Mouse (Mus musculus) forebrain, embryonic 14.5 days (tissue): Measurements from ENCODE around the gene Mzf1. TPM values are rescaled to one million over a fixed set of nuclear protein-coding genes. Genes with fewer than 3 reads are reported as not detected.
A peak's percentile ranks its signal among the peaks of the same experiment; 100 is the strongest.

ENCODE experiments used
- ATAC-seq: fragments of 200-750 bp; cut with Nextera tagmentation; 2 replicates; pipeline ENCODE4 v1.8.0; 2017; ENCODE audit warnings: mild to moderate bottlenecking, moderate library complexity
- DNase-seq: peaks from one replicate; pipeline ENCODE4 v3.0.0-alpha.2; 2015; ENCODE audit warnings: low spot score
- H3K27ac ChIP-seq: fragments of 300-500 bp; sonication (generic); 2 replicates; pipeline ENCODE4 v1.5.1; 2014; ENCODE audit warnings: low read depth, mild to moderate bottlenecking, control low read depth, low read length, moderate library complexity
- H3K27me3 ChIP-seq: fragments of 300-500 bp; sonication (generic); replicated peaks from 2 replicates; pipeline ENCODE4 v1.6.1; 2014; ENCODE audit warnings: low read length, control low read depth, mixed read lengths; ENCODE audit not compliant: control insufficient read depth, insufficient read depth
- H3K36me3 ChIP-seq: fragments of 300-500 bp; sonication (generic); 2 replicates; pipeline ENCODE4 v1.6.1; 2014; ENCODE audit warnings: low read length, control low read depth; ENCODE audit not compliant: control insufficient read depth, insufficient read depth
- H3K4me1 ChIP-seq: fragments of 300-500 bp; sonication (generic); 2 replicates; pipeline ENCODE4 v1.6.1; 2014; ENCODE audit warnings: antibody characterized with exemption, low read length, control low read depth; ENCODE audit not compliant: control insufficient read depth, insufficient read depth
- H3K4me2 ChIP-seq: fragments of 300-500 bp; sonication (generic); 2 replicates; pipeline ENCODE4 v1.6.1; 2014; ENCODE audit warnings: mild to moderate bottlenecking, control low read depth, low read length
- H3K4me3 ChIP-seq: fragments of 300-500 bp; sonication (generic); 2 replicates; pipeline ENCODE4 v1.5.1; 2014; ENCODE audit warnings: low read depth, low read length, control low read depth
- H3K9ac ChIP-seq: fragments of 300-500 bp; sonication (generic); 2 replicates; pipeline ENCODE4 v1.6.1; 2014; ENCODE audit warnings: mild to moderate bottlenecking, low read length, control low read depth, moderate library complexity
- H3K9me3 ChIP-seq: fragments of 300-500 bp; sonication (generic); replicated peaks from 2 replicates; pipeline ENCODE4 v1.6.1; 2016; ENCODE audit warnings: low read length, control low read depth, mixed read lengths; ENCODE audit not compliant: control insufficient read depth
- WGBS: fragments of 180-500 bp; shearing (Covaris S2); extraction: QIAGEN DNeasy Blood & Tissue Kit; methylation state at CpG from one replicate; pipeline ENCODE4 v1.1.7; 2014; 5-methylcytosine and 5-hydroxymethylcytosine counted together
- polyA plus RNA-seq: library from polyadenylated mRNA; unstranded; fragments of >200 nt; fragmentation: Nextera tagmentation; extraction: Ambion mirVana; gene quantifications from 2 replicates; pipeline ENCODE4 v1.2.1, GENCODE M21; 2014

Gene Mzf1
- polyA plus RNA-seq, 1 experiment from 2014 or later: 4.0 TPM

DNA sequence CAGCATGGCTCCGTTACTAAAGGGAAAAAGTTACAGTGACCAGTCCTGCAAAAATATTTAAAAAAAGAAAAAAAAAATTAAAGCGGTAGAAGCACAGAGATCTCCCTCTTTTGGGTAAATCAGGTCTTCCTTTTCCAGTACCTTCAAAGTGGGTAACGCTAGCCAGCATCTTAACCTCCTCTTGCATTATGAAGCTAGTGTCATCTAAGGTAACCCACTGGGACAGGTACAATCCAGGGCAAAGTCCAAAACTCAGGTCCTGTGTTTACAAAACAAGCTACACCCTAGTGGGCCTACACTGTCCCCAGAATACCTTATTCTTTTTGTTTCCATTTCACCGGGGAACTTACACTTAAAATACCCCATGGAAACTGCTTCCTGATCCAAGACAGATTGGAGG lies 40.9 kb downstream of the Mzf1 start:
- peaks cover 8% of the 10 kb centered on the region; the same call in 1 of the 2 replicates for H3K4me1 ChIP-seq
- H3K4me3 ChIP-seq: no peak overlapping the region
- no peaks in the 10 kb centered on the region for H3K27me3 ChIP-seq
- DNase-seq: no peak
- no peak for ATAC-seq
- no peaks in the 10 kb centered on the region for H3K9me3 ChIP-seq
- H3K4me2 ChIP-seq: no peak overlapping the region
- H3K9ac ChIP-seq: no peak overlapping the region
- 72% methylated on average over 4 of the region's 4 CpGs for WGBS
- no peak overlapping the region for H3K27ac ChIP-seq
- H3K36me3 ChIP-seq: no peaks in the 10 kb centered on the region

DNA sequence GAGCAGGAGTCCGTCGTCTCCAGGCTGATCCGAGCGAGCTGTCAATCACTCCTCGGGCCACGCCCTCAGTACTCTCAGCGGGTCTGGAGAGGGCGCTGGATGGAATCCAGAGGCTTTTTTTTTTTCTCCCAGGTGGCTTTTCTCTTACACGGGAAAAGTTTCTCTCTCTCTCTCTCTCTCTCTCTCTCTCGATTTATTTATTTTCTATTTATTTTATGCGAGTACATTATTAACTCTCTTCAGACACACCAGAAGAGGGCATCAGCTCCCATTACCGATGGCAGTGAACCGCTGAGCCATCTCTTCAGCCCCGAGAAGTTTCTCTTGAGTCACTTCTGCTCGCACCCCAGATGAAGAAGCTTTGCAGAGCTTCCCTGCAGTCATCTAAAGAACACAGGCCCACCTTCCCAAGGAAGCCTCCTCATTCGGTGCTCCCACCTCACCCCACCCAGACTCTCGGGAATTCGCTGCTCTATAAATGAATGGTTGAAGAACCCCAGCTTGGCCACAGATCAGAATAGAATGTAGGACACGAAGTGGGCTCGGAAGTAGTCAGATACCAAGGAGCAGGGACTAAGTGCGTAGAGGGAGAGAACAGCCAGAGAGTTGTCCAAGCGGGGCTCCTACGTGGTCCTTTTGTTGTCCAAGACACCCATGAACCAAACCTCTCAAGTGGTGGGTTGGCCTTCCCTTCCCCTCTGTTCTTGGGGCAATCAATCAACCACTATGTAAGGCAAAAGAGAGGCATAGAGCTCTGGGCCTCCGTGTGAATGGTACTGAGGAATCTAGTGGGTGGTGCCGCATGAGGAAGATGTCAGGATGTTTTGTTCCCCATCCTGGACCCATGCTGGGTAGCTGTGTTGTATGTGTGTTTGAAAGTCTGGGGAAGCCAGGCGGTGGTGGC lies 44.3 kb downstream of the Mzf1 start, which contains the start of gene Zbtb45:
Gene Zbtb45, minus strand, starts transcription at position 30 of the 904 bp plus-strand sequence.
- Histone ChIP-seq H3K27me3 (no peaks in the 10 kb centered on the region), H3K4me2 (peak within 1 kb of the TSS; percentile 71), H3K36me3 (peaks cover 28% of the 10 kb centered on the region), H3K4me3 (peak within 1 kb of the TSS; percentile 51), H3K4me1 (peaks cover 12% of the 10 kb centered on the region), H3K9me3 (no peaks in the 10 kb centered on the region), H3K27ac (peak within 1 kb of the TSS; percentile 88), H3K9ac (peak within 1 kb of the TSS; percentile 70)
- 10% methylated on average over 26 of the region's 26 CpGs for WGBS
- no peak for DNase-seq
- no peak for ATAC-seq

DNA sequence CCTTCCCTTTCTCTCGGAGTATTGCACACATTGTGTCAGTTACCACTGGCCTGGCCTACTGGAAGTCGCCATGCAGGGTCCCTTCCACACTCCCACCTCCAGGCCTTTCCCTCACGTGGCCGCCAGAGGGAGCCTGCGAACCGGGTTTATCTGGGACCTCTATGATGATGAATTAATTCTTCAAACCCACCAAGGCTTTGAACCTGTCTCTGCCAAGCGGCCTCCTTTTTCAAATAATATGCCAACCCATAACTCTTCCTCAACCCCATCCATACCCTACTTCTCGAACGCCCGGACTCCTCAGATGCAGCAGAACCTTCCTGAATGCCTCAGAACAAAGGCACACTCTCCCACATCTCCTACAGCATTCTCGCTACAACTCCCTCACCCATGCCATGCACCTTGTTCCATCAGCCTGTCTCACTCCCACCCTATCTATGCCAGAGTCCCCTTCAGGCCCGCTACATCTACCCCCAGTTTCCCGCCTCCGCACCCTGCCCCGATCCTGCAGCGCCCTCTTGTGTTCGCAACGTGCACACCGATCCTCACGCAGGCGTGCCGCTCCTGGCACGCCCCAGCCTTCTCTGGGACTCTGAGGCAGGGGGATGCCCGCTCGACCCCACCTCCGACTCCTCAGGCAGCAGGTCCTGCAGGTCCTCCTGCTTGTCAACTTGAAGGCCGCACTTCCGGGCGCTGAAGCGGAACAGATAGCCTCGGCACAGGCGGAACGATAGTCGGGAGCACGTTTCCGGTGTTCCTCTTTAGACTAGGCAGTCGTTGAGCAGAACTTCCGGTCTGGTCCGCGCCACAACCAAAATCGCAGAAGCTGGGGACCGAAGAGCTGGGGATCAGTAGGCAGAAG lies 45.2 kb downstream of the Mzf1 start:
- Histone ChIP-seq H3K27ac (peak overlapping the region; percentile 88), H3K36me3 (peaks cover 35% of the 10 kb centered on the region), H3K9me3 (no peaks in the 10 kb centered on the region), H3K4me1 (peaks cover 12% of the 10 kb centered on the region), H3K4me2 (peak overlapping the region; percentile 71), H3K27me3 (no peaks in the 10 kb centered on the region), H3K4me3 (peak overlapping the region; percentile 51), H3K9ac (peak overlapping the region; percentile 70)
- peak; percentile 92 for ATAC-seq
- WGBS: under 1% methylated on average over 42 of the region's 42 CpGs
- DNase-seq: peak; percentile 97

DNA sequence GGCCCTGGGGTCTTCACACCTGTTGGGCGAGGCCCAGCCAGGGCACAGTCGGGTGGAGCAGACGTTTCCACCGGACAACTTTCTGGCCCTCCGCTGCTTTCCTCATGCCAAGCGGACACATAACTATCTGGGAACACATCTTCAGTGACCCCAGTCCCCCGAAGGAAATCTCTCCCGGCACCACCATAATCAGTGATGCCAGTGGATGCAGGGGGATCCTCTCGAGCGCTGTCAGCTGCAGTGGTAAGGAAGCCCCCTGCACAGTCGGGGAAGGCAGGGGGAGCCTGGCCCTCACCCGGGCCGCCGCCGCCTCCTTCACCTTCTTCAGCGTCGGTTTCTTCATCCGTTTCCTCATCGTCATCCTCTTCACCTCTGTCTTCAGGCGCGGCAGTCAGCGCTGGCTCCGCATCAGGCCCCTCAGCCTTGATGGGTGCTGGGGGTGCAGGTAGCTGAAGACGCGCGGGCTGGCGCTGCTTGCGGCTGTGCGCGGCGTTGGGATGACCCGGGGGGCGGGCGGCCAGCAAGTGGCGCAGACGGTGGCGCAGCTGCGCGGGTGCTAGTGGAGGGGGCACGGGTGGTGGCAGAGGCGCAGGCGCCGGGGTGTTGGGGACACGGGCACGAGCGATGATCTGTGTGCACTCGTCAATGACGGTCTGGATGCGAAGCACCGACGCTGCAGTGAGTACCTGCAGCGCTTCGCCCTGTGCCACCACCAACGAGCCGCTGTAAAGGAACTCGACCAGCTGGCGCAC lies 47.0 kb downstream of the Mzf1 start:
- Histone ChIP-seq H3K4me2 (0 out of 2 replicates have a peak overlapping the region, but pooled peaks have one; percentile 7), H3K4me1 (peaks cover 12% of the 10 kb centered on the region), H3K9me3 (no peaks in the 10 kb centered on the region), H3K27me3 (no peaks in the 10 kb centered on the region), H3K4me3 (no peak overlapping the region), H3K9ac (no peak overlapping the region), H3K27ac (no peak overlapping the region), H3K36me3 (peaks cover 44% of the 10 kb centered on the region)
- 44% methylated on average over 56 of the region's 57 CpGs for WGBS
- no peak for ATAC-seq
- DNase-seq: no peak

DNA sequence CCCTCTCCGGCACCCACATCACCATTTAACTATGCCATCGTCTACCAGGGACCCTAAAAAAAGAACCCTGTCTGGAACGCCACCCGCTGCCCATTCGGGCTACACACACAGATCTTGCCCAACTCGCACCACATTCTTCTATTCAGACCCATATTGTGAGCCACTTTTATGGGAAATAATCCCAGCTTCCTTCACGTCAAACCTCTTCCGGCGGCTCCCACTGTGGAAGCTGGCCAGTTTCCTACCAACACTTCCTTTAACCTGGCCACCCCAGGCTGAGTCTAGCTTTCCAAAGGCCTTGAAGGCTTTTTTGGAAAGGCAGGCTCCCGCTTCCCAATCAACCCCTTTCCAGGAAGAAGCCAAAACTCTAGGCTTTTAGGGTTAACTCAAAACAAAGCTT lies 48.0 kb downstream of the Mzf1 start:
- ATAC-seq (no peak), DNase-seq (no peak)
- Histone ChIP-seq H3K9ac (no peak overlapping the region), H3K4me3 (no peak overlapping the region), H3K27me3 (no peaks in the 10 kb centered on the region), H3K4me1 (peaks cover 12% of the 10 kb centered on the region), H3K4me2 (no peak overlapping the region), H3K36me3 (peaks cover 44% of the 10 kb centered on the region), H3K9me3 (no peaks in the 10 kb centered on the region), H3K27ac (no peak overlapping the region)
- 85% methylated on average over 10 of the region's 10 CpGs for WGBS

DNA sequence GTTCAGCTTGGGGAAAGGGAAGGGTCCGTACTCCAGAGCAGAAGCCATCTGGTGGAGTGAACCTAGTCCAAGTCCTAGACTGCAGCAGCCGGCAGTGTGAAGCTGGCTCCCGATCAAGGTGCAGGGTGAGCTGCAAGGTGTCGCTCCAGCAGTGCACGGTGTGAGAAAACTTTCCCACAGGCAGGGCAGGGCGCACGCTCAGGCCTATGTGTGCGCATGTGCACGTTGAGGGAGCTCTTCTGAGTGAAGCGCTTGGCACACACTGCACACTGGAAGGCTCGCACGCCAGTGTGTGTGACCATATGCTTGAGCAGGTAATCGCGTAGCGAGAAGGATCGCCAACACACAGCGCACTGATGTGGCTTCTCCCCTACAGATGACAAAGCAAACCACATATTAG lies 48.6 kb downstream of the Mzf1 start:
- no peak for ATAC-seq
- H3K9ac ChIP-seq: no peak overlapping the region

DNA sequence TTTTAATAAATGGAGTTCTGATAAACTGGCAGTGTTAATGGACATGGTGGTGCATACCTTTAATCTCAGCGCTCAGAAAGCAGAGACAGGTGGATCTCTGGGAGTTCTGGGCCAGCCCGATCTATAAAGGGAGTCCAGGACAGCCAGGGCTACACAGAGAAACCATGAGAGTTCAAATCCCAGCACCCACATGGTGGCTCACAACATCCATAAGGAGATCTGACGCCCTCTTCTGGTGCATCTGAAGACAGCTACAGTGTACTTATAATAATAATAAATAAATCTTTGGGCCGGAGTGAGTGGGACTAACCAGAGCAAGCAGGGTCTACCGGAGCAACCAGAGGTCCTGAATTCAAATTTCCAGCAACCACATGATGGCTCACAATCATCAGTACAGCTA lies 51.2 kb downstream of the Mzf1 start:
- peaks cover 44% of the 10 kb centered on the region for H3K36me3 ChIP-seq
- DNase-seq (no peak), ATAC-seq (no peak)
- H3K27me3 ChIP-seq: no peaks in the 10 kb centered on the region
- peaks cover 1% of the 10 kb centered on the region for H3K4me1 ChIP-seq
- WGBS: 73% methylated on average over 5 of the region's 5 CpGs
- no peak overlapping the region for H3K4me2 ChIP-seq
- no peak overlapping the region for H3K9ac ChIP-seq
- no peaks in the 10 kb centered on the region for H3K9me3 ChIP-seq
- H3K27ac ChIP-seq: no peak overlapping the region
- no peak overlapping the region for H3K4me3 ChIP-seq

More for the DNA sequence above, 48.6 kb downstream of the Mzf1 start:
- Histone ChIP-seq H3K4me3 (no peak overlapping the region), H3K36me3 (peaks cover 44% of the 10 kb centered on the region), H3K4me1 (peaks cover 12% of the 10 kb centered on the region), H3K4me2 (no peak overlapping the region), H3K27me3 (no peaks in the 10 kb centered on the region), H3K9me3 (no peaks in the 10 kb centered on the region), H3K27ac (no peak overlapping the region)
- WGBS: 83% methylated on average over 17 of the region's 17 CpGs
- DNase-seq: no peak

DNA sequence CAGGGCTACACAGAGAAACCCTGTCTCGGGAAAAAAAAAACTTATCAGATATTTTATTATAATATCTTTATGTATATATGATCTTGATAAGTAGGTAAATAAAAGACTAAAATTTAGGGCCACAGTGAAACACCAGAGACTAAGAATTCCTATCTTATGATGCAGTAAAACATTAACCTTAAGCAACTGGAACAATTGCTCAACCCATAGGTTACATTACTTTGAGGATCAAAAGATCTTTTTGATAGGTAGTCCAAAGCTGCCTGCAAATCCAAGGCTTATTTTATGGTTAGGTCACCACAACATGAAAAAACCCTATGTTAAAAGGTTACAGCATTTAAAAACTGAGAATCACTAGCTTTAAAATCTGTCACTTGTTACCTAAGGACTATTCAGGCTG lies 53.0 kb downstream of the Mzf1 start:
- Histone ChIP-seq H3K9ac (no peak overlapping the region), H3K9me3 (no peaks in the 10 kb centered on the region), H3K4me3 (no peak overlapping the region), H3K4me2 (no peak overlapping the region), H3K27me3 (no peaks in the 10 kb centered on the region), H3K27ac (no peak overlapping the region), H3K36me3 (peaks cover 29% of the 10 kb centered on the region), H3K4me1 (no peaks in the 10 kb centered on the region)
- ATAC-seq (no peak), DNase-seq (no peak)
- 80% methylated on average over 1 of the region's 1 CpGs for WGBS
